Mouse (Mus musculus) neural tube, embryonic 15.5 days (tissue): Measurements from ENCODE around the gene Gm10486. TPM values are rescaled to one million over a fixed set of nuclear protein-coding genes. Genes with fewer than 3 reads are reported as not detected.
"Not testable (repeated sequence)": the region's sequence is repeated elsewhere in the genome, so short reads cannot be mapped to it uniquely, and the experiment has no call there.

Experiments used
- ATAC-seq: fragments of 200-750 bp; cut with Nextera tagmentation; 2 replicates; pipeline ENCODE4 v1.8.0; 2017; ENCODE audit warnings: mild to moderate bottlenecking, moderate TSS enrichment, moderate library complexity; ENCODE audit not compliant: low FRiP score
- H3K27ac ChIP-seq: fragments of 300-500 bp; sonication (generic); replicated peaks from 2 replicates; pipeline ENCODE4 v1.5.1; 2015; ENCODE audit warnings: mild to moderate bottlenecking, inconsistent platforms
- H3K27me3 ChIP-seq: fragments of 300-500 bp; sonication (generic); replicated peaks from 2 replicates; pipeline ENCODE4 v1.6.1; 2015; ENCODE audit warnings: inconsistent platforms
- H3K36me3 ChIP-seq: fragments of 300-500 bp; sonication (generic); 2 replicates; pipeline ENCODE4 v1.6.1; 2015; ENCODE audit warnings: inconsistent platforms
- H3K4me1 ChIP-seq: fragments of 300-500 bp; sonication (generic); 2 replicates; pipeline ENCODE4 v1.6.1; 2015; ENCODE audit warnings: inconsistent platforms
- H3K4me2 ChIP-seq: fragments of 300-500 bp; sonication (generic); 2 replicates; pipeline ENCODE4 v1.6.1; 2015; ENCODE audit warnings: inconsistent platforms, mild to moderate bottlenecking, moderate library complexity
- H3K4me3 ChIP-seq: fragments of 300-500 bp; sonication (generic); replicated peaks from 2 replicates; pipeline ENCODE4 v1.5.1; 2015; ENCODE audit warnings: mild to moderate bottlenecking, inconsistent platforms
- H3K9ac ChIP-seq: fragments of 300-500 bp; sonication (generic); replicated peaks from 2 replicates; pipeline ENCODE4 v1.6.1; 2015; ENCODE audit warnings: mild to moderate bottlenecking, inconsistent platforms
- H3K9me3 ChIP-seq: fragments of 300-500 bp; sonication (generic); replicated peaks from 2 replicates; pipeline ENCODE4 v1.6.1; 2016; ENCODE audit warnings: inconsistent platforms
- WGBS: fragments of 180-500 bp; shearing (Covaris S2); methylation state at CpG from one replicate; pipeline ENCODE4 v1.1.7; 2015; ENCODE audit warnings: mixed read lengths; 5-methylcytosine and 5-hydroxymethylcytosine counted together
- polyA plus RNA-seq: library from polyadenylated mRNA; unstranded; fragments of >200 nt; fragmentation: Nextera tagmentation; extraction: Ambion mirVana; gene quantifications from 2 replicates; pipeline ENCODE4 v1.2.1, GENCODE M21; 2015

The Gm10486 gene
- not detected in 2 replicates for polyA plus RNA-seq

DNA sequence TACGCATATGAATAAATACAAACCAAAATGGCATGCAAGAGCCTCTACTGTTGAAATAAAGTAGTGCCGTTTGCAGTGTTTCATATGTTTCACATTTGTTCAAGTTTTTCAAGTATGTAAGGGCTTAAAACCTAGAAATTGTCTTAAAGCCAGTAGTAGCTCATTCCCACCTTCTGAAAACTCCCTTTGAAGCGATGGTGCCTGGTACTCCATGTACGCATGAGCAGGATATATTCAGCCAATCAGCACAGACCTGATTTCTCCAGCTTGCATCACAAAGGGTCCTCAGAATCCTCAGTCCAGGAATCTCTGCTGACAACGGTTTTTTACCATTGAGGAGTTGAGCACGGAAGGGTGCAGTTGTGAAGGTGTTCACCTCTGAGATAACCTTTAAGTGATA lies at the start of gene Gm10486:
TSS of gene Gm10486 (plus strand) at position 301 of the 400 bp plus-strand sequence.
- H3K4me1 ChIP-seq, H3K4me2 ChIP-seq, H3K4me3 ChIP-seq, ATAC-seq, H3K27me3 ChIP-seq, H3K36me3 ChIP-seq, H3K27ac ChIP-seq, H3K9ac ChIP-seq, H3K9me3 ChIP-seq: not testable (repeated sequence)
- WGBS: no CpG with 5 or more reads among the region's 6 CpGs
